Mouse (Mus musculus) kidney, adult 18-20 months (tissue): ENCODE measurements around the gene Aif1l.

Experiments
- DNase-seq: peaks from one replicate; pipeline ENCODE4 v3.0.0; 2021

The Aif1l gene

DNA sequence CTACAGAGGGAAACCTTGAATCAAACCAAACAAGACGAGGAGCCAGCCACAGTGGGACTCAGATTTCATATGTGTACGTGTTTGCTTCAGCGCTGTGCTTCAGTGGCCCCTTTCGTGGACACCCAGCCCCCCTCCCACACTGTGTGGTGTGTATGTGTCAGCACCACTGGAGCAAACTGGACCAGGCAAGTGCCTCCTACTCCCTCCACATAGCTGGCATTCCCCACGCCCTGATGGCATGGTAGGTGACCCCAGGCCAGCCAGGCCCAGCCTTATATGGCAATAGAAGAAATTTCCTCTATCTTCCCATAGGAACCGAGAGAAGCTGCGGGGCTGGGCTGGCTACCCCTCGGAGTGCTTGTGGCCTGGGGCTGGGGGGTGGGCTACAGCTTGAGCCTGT, 3.7 kb downstream of the Aif1l start:
- no peak for DNase-seq

DNA sequence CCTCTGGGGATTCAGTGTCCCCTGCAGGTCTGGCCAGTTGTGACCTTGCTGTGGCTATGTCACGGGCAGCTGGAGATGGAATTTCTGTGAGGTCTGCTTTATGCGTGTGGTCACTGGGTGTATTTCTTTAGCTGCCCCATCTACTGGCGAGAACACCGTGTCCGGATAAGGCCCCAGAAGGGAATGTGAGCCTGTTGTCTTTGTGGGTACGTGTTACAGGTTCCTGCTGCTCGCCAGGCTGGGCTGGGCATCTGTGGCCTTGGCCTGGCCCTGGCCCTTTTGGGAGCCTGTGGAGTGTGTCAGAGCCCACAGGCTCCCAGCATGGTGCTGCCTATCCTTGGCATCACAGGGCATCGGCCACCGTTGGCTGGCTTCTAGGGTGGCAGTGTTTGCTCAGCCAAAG, 4.8 kb downstream of the Aif1l start:
- peak; percentile 68 for DNase-seq

DNA sequence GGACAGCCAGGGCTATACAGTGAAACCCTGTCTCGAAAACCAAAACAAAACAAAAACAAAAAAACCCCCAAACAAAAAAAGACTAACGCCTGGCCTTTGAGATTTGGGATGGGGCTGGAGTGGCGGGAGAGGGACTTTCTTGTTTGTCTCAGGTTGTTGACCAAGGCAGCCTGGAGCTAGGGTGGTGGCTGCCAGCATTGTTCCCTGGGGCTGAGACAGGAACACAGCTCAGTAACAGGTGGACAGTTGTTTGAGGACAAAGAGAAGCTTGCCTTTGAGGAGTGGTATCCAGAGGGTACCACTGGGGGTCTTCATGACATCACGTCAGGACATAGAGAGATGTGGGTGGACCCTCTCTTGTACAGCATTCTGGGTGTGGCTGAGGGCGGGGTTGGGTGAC, 5.7 kb downstream of the Aif1l start:
- DNase-seq = no peak

DNA sequence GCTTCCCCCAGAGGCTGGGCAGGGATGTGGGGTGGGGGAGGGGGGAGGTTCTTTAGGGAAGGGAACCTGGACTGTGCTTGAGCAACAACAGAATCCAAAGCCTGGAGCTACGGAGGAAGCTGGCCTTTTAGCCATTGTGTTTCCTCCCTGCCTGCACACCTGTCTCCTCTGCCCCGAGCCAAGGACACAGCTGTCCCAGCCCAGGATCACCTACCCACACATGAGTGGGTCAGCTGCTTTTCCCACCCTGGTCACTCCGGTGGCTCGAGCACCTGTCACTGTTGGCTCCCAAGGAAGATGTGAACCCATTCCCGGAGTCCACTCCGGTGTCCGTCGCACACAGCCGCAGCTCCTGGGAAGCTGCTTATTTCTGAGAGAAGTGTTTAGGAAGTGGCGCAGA, 7.3 kb downstream of the Aif1l start:
- no peak for DNase-seq

DNA sequence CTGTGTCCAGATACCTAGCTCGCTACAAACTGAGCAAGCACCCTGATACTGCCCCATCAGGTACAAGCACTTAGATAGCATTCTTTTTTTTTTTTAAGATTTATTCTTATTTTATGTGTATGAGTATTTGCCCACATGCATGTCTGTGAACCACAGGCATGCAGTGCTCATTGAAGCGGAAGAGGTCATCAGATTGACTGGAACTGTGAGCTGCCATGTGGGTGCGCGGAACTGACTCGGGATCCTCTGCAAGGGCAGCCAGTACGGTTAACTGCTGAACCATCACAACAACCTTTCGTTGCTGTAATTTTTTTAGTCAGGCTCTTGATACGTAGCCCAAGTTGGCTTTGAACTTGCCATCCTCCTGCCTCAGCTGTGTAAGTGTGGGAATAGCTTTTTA, 11.0 kb downstream of the Aif1l start:
- DNase-seq = no peak

DNA sequence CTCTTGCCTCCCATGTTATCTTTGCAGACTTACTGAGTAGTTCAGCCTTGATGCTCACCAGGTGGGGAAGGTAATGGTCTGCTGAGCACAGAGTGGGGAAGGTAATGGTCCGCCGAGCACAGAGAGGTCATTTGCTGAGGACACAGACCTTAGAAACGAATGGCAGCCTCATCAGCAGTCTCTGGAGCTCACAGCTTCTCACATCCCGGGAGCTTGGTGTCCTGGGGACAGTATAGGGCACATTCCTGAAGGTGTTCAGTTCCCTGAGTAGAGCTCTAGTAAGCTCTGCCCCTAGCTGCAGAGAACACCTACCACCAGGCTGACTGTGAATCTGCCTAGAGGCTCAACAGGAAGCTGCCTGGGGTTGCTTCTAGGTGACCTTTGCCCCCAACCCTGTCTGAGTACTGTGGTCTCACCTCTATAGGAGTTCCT, 11.9 kb downstream of the Aif1l start:
- peak; percentile 63 for DNase-seq

DNA sequence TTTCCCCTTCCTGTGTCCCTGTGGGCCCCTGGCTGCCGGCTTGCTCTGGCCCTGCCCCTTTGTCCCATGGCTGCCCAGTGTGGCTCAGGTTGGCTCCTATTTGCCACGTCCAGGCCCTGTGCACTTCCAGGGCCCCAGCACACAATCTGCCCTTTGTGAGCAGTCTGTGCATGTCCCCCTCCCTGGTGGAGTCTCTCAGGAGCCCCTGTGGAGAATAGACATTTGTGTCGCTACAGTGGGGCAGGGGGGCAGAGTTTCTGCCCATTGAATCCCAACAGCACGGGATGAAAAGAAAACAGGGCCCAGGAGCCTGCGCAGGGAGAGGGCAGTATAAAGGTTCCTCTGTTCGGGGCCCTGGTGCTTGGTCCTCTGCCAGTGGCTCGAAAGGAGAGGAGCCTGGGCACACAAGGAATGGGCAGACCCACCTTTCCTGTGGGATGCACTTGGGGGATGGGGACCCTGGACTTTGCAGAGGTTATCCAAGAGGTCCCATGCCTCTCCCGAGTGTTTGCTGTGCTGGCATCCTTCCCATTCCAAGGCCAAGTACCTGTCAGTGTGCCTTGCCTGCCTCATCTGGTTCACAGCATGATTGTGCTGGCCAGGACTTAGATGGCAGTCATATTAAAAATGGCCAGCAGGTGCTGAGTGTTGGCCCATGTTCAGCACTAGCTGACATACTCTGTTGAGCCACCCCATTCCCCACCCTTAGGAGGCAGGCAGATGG, 12.7 kb downstream of the Aif1l start:
- peak; percentile 65 for DNase-seq

DNA sequence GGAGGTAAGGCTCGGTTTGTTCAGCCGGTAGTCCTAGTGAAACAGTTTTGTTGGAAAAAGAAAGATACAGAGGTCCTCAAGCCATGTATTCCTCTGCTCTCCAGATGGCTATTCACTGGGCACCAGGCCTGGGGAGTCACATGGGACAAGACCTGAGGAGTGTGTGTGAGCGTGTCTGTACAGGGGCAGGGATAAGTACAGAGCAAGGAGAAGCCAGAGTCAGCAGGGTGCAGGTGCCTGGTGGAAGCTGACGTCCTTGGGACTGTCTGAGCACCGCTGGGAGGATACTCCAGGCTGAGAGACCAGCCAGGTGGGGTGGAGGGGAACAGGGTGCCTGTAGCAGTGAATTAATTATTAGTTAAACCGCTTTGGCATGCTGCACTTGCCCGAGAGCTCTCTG, 13.6 kb downstream of the Aif1l start:
- DNase-seq = peak; percentile 75

DNA sequence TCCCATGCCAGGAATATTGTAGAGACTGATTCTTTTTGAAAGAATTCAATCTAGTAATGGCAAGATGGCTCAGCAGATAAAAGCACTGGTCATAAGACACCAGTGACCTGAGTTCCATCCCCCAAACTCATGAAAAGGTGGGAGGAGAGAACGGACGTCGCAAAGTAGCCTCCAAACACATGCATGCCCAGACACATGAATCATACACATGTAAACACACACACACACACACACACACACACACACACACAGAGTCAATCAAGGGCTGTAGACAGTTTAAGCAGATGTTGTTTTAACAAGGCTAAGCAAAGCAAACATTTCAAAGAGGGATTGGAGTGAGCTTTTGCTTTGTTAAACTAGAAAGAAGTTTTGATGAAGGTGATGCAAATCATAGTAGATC, 14.3 kb downstream of the Aif1l start:
- DNase-seq = no peak

DNA sequence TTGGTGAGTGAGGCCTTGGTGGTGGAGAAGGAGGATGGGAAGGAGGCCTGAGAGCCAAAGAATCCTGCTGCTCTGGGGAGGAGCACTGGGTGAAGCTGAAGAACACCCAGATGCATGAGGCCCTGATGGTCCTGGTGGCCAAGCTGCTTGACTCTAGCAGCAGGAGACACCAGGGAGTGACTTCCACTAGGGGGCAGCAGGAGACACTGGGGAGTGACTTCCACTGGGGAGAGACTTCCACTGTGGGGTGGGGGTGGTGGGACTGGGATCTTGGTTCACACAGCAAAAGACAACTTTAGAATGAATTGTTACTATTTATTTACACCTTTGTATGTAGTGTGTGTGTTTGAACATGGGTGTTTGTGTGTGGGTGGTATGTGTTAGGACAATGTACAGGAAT, 15.2 kb downstream of the Aif1l start:
- DNase-seq = peak; percentile 76

DNA sequence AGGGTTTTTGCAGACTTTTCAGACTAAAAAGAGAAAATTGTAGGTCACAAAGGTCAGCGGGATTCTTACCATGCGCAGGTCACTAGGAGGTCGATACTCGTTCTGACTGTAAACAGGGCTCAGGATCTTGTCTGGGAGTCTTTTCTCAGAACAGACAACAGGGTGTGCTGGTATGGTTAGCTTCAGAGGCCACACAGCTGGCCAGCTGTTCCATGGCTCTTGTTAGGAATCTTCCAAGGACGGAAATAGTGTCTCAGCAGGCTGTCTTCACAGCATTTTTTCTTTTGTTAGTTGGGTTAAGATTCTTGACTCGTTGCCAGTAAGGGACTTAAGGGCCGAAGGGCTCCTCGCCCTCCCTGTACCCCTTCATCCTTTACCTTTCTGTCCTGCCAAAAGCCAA, 16.9 kb downstream of the Aif1l start:
- no peak for DNase-seq

DNA sequence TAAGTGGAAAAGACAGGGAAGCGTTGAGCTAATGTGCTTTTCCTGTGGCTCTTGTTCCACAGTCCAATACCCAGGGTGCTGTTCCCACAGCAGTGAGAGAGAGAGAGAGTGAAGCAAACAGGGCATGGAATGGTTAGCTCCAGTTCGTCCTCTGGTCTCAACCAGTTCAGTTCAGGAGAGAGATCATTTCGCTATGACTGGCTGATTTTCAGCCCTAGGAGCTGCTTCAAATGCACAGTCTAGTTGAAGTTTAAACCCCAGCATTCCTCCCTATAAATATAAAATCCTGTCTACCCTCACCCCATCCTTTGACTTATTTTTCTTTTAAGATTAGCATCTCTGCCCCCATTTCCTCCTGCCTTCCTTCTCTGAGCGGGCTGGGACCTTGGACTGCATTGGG, 22.6 kb downstream of the Aif1l start:
- peak; percentile 53 for DNase-seq

DNA sequence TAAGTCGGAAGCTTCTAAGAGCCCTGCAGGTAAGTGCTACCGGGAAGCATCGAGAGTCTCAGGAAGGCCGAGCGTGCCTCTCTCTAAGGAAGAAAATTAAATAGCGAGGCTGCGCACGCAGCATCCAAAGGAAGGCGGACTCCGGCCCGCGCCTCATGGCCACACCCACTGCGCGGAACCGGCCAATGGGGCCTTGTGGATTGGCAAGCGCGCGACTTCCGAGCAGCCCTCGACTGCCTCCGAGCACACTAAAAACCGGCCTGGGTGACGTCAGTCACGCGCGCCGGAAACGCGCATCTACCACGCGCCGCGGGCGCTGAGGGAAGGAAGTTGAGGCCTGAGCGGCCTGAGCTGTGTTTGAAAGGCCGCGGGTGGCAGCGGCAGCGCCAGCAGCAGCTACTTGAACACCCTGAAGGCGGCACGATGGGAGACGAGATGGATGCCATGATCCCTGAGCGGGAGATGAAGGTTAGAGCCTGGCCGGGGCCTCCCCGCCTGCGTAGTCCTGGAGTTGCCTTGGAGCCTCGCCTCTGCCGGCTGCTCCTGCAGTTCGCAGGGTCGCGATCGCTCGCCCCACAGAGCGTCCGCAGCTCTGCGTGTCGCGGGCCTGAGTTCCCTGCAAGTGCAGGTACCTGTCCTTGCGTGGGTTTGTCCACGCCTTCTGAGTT, 24.3 kb downstream of the Aif1l start, which contains the start of gene Nup214:
Gene Nup214, plus strand, starts transcription at position 296 of the 668 bp plus-strand sequence.
- peak; percentile 100 for DNase-seq

DNA sequence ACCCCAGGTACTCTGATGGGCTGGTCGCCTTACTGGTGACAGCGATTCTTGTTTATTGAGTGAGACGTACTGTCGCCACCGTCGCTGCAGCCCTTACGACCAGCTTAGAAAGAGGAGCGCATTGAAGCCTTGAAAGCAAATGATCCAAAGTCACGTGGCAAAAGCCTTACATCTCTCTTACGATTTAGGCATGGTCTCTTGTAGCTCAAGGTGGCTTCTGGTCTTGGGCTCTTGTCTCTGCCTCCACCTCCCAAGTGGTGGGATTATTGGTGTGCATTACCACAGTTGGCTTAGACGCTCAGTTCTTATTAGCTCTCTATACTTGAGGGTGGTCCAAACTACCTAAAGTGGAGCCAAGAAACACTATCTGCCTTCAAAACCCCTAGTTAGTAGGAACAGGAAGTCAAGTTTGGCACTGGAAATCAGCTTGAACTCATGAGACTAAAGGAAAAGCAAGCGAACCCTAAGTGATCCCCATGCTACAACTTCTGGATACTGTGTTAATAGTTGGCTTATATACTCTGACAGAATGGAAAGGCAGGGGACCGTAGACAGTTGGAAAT, 25.0 kb downstream of the Aif1l start:
- no peak for DNase-seq

DNA sequence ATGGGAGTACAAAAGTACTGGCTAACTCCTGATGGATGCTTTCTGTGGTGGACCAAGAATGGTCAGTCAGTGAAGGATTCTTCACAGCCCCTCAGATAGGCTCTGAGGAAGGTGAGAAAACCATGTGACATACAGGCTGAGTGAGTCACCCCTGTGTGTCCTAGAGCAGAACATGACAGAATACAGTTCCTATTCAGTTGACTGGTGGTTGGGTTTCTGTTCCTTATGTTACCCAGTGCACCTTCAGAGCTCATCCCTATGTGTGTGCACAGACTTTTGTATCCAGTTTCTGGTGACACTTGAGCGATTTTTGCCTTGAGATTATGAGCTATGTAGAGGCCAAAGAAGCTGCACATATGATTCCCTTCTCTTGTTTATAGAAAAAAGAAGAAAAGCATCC, 37.8 kb downstream of the Aif1l start:
- DNase-seq = no peak

DNA sequence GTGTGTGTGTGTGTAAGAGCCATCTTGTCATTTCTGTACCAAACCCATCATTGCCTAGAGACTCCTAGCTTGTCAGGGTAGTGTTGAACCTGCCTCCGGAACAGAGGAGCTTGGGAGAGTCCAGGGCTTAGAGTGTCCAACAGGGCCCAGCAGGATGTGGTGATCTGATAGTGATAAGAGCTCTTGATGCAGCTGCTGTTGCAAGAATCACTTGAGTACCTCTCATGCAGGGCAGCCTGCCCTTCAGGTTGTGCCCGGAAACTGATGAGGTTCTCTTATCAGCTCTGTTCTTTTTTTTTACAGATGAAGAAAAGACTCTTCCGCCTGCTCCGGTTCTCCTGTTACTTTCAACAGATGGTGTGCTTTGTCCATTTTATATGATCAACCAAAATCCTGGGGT, 41.0 kb downstream of the Aif1l start:
- DNase-seq = no peak

DNA sequence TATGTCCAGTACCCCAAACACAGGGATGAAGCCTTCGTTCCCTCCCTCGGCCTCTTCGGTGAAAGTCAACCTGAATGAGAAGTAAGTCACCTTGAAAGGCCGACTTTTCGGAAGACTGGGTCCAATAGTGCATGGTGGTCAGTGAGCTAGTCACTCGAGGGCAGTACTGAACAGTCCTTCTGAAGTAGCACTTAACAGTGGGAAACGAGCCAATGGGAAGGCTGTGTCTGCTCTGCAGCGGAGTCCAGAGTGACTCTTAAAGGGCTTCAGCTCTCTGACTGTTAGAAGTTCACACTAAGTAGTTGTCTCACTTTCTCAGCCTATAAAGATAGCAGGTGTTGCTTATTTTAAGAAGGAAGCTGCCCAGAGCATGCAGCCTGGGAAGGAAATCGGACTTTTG, 45.0 kb downstream of the Aif1l start:
- no peak for DNase-seq

DNA sequence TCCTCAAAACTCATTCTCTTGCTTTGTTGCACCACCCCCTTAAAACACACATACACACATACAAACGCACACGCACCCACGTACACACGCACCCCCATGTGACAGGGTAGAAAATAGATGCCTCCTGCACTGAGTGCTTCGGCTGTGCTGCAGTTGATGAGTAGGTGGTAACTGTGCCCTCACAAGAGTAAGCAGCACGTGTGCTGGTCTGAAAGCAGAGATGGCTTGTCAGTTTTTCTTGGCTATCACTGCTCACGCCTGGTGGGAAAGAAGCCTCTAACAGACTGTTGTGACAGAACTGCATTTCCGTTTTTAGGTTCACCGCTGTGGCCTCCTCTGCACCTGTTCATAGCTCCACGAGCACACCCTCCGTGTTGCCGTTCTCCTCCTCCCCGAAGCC, 46.1 kb downstream of the Aif1l start:
- DNase-seq = no peak

DNA sequence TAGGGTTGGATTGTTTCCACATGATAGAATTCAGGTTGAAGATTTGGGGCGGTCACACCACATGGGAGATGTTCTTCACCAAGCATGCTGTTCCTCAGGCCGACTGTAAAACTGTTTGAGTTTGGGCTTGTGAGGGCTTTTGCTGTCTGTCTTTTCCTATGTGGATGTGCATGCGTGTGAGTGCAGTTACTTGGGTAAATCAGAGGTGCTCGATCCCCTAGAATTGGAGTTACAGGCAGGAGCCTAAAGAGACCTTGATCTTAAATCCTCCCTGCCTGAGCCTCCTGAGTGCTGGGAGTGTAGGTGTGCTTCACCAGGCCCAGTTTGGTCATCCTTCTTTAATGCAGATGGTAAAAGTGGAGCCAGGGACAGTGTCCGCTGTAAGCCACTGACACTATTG, 47.6 kb downstream of the Aif1l start:
- DNase-seq = no peak

DNA sequence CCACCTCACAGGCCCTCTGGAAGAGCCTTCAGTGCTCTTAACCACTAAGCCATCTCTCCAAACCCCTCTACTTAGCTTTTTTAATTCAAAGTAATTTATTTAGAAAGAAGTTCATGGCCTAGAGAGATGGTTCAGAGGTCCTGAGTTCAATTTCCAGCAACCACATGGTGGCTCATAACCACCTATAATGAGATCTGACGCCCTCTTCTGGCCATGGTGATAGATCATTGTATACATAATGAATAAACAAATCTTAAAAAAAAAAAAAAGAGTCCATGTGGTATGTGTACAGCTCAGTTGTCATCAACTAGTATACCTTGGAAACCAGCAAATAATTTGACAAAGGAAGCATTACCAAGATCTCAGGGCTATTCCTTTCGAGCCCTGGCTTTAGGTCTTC, 48.5 kb downstream of the Aif1l start:
- no peak for DNase-seq

DNA sequence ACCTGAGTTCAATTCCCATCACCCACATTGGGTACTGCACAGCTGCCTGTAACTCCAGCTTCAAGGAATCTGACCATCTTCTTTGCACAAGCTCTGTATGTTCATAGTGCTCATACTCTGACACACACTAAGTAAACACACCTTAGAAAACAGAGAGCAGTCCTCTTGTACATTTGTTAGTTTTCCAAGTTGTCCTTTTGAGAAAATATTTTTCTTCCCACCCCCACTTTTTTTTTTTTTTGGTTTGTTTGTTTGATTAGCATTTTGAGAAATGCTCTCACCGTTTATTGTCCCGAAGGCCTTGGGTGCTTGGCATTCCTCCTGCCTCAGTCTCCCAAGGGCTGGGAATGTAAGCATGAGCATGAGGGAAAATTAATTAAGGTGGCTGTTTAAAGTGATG, 58.4 kb downstream of the Aif1l start:
- DNase-seq = no peak

DNA sequence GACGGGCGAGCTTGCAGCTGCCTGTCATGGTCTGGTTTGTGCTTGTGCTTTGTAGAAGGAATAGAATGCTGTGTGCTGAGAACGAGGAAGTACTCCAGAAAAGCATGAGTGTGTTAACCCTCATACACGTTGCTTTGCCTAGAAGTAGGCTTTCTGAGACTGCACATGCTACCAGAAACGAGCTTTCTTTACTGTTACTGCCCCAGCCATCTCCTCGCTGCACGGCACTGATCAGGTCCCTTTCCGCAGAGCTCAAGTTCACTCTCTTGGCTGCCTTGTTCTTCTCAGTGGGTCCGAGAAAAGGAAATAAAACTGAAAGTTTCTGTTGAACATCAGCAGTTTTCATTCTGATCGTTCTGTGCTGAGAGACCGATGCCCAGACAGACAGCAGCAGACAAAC, 58.8 kb downstream of the Aif1l start:
- no peak for DNase-seq

DNA sequence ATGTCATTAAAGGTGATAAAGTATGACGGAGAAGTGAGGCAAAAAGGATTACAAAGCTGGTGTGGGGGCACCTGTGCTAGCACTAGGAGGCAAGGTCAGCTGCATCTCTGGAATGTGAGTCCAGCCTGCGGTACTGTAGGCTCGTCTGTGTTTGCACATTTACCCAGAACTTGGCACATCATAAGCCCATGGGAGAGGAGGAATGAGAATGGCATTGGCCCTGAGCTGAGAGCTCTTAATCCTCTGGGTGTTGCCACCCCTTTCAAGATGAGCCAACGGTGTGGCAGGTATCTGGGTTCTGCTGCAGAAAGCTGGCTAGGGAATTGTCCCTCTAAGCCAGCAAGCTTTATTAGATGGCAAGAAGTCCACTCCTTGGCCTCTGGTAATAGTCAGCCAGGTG, 69.8 kb downstream of the Aif1l start:
- peak; percentile 24 for DNase-seq

DNA sequence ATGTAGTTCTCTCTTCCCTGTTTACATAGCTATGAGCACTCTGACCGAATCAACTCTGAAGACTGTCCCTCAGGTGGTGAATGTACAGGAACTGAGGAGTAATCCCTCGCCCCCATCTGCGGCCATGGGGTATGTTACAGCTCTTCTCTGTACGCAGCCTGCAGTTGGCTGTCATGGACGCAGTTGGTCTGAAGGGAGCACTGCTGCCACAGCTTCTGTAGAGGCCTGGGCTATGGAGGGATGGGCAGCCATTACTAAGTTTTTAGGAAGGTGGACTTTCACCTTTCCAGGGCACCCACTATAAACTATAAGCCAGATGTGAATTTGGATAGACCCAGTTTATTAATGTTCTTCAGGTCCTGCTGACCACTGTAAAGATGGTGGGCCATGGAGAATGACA, 70.3 kb downstream of the Aif1l start:
- DNase-seq = no peak
